Mouse (Mus musculus) ovary, postnatal 14 days (tissue): ENCODE measurements around the gene Gm28827.
"Not testable (repeated sequence)": the region's sequence is repeated elsewhere in the genome, so short reads cannot be mapped to it uniquely, and the experiment has no call there.

Source experiments
- DNase-seq: peaks from one replicate; pipeline ENCODE4 v3.0.0; 2022; ENCODE audit warnings: low spot score

Gene Gm28827

DNA sequence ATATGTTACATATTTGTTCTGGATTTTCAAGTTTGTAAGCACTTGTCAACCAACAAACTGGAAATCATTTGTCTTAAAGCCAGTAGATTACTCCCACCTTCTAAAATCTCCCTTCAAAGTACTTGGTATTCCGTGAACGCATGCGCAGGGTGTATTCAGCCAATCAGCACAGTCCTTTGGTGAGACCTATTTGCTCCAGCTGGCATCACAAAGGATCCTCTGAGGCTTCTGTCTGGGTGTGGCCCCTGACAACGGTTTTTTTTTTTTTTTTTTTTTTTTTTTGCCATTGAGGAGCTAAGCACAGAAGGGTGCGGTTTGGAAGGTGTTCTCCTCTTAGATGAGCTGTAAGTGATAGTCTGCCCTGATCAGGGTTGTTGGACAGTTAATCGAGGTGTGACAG is at the start of gene Gm28827:
Gene Gm28827, plus strand, starts transcription at position 301 of the 400 bp plus-strand sequence.
- DNase-seq = not testable (repeated sequence)
